Mouse (Mus musculus) cerebellum, adult 18-20 months (tissue): ENCODE measurements around the gene Aldh3b3.
"Not testable (repeated sequence)": the region's sequence is repeated elsewhere in the genome, so short reads cannot be mapped to it uniquely, and the experiment has no call there.

Experiments
- DNase-seq, 2 experiments: peaks; one replicate each; pipeline ENCODE4 v3.0.0; 2021

Aldh3b3 gene

GRCm38 (mm10) chr19:3935896-3936850 lies 22.3 kb upstream of the Aldh3b3 start:
- DNase-seq, result peak; percentile 55 to 56

DNA sequence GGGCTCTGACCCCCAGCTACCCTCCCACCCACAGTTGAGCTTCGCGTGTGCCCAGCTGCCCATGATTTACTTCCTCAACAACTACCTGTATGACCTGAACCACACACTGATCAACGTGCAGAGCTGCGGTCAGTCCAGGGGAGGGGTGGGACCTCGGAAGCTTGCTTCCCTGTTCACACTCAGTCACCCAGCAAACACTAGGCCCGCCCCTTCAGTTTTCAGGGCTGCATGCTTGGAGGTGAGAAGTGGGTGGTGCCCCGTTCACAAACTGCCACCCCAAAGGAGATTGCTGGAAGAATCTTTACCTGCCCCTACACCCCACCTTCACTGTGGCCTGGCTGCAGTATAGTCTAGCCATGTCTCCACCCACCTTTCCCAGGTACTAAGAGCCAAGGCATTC lies 16.1 kb upstream of the Aldh3b3 start:
- DNase-seq, result no peak

GRCm38 (mm10) chr19:3942986-3943735 lies 15.3 kb upstream of the Aldh3b3 start:
- DNase-seq, result no peak

DNA sequence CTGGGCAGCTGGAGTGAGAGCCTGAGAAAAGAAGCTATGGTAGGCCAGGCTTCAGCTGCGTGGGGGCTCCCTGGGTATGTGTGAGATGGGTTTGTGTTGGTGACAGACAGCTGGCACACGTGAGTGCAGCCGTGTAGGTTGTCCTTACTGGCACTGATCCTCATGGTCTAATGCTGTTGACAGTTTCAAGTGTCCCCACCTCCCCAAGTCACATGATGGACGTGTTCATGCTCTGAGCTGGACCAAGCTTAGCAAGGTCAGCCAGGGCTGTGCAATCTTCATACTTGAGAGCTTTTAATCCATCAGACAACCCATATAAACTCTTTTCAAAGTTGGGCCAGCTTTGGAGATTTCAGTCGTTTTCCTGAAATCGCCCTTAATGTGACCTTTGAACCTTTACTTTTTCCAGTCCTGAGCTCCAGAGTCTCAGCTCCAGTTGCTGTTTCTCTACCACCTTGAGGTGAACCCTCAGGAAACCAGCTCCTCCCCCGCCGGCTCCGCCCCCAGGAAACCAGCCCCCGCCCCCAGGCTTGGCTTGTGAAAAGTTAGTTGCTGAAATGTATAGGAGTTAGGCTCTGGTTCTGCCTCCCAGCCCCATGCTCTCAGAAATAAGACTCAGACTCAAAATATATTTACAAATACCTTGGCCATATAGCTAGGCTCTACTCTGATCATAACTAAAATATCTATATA lies 12.4 kb upstream of the Aldh3b3 start:
- DNase-seq, result no peak

DNA sequence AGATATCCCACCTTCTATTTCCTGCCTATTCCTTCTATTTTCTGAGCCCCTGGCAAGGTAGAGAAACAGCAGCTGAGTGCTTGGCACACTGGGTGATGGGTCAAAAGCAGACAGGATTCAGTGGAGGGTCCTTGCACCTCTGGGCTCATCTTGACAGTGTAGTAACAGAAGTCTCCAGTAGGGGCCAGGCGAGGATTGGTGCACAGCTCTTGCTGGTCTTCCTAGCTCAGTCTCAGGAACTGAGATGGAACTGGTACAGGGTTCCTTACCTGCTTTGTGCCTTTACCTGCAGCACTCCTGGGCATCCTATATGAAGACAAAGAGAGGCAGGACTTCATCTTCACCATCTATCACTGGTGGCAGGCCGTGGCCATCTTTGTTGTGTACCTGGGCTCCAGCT lies 11.7 kb upstream of the Aldh3b3 start:
- peak; percentile 72 to 74 for DNase-seq

DNA sequence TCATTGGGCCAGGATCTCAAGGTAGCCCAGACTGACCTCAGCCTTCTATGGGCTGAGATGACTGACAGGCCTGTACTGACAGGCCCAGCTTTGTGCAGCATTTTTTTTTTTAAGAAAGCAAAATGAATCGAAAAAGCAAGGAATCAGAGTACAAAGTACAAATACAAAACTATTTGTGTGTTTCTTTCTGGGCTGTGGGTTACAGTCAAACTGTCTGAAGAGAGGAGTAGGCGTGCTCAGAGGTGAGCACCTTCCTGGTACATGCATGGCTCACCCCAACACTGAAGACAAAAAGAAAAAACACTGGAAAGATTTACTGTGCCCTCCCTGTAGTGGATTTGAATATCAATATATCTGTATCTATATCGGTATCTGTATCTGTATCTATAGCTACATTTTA lies 10.6 kb upstream of the Aldh3b3 start:
- DNase-seq, result no peak

DNA sequence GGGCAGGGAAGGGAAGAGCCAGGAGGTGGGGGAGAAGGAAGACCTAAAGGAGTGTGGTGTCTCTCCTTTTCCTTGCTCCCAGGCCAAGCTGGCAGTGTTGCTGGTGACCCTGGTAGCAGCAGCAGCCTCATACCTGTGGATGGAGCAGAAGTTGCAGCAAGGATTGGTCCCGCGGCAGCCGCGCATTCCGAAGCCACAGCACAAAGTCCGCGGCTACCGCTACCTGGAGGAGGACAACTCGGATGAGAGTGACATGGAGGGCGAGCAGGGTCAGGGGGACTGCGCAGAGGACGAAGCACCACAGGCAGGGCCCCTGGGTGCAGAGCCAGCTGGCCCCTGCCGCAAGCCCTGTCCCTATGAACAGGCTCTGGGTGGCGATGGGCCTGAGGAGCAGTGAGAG lies 9.9 kb upstream of the Aldh3b3 start:
- DNase-seq, result no peak

- no peak for DNase-seq
These were observed 8.1 kb upstream of the Aldh3b3 start for GRCm38 (mm10) chr19:3950331-3950730.

GRCm38 (mm10) chr19:3951461-3951860 lies 7.0 kb upstream of the Aldh3b3 start:
- DNase-seq, result no peak

DNA sequence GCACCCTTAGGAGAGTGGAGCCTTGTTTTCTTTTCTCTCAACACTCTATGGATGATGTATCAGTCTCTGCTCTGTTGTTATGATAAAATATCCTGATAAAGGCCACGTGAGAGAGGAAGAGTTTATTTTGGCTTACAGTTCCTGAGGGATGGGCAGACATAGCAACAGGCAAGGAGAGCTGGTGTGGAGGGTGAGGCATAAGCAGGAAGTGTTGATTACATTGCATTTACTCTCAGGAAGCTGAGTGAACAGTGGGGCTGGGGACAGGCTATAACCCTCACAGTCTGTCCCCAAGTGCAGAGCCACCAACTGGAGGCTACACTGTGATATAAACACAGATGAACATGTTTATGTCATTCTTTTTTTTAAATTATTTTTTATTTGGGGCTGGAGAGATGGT lies 6.3 kb upstream of the Aldh3b3 start:
- DNase-seq, result no peak

DNA sequence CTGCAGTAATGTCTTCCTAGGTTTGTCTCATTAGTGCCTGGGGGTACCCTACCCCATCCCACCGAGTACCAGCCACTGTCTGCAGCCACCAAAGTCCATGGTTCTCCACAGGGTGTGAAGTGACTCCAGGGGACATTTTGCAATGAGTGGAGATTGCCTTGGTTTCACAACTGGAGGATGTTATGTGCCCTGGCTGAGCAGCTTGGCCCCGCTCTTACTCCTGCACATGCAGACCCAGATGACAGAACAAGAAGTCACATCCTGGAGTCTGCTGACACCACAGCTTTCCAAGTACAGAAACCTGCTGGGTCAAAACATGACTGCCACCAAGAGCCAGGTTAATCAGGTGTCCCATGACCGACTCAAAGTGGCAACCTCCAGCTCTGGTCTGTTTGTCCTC lies 3.4 kb upstream of the Aldh3b3 start:
- DNase-seq, result no peak

- DNase-seq, result no peak
These were observed 2.6 kb upstream of the Aldh3b3 start for GRCm38 (mm10) chr19:3955804-3956203.

GRCm38 (mm10) chr19:3957296-3958036 lies 979 bp upstream of the Aldh3b3 start:
- not testable (repeated sequence) for DNase-seq

GRCm38 (mm10) chr19:3959030-3959429 lies 585 bp downstream of the Aldh3b3 start:
- no peak for DNase-seq

DNA sequence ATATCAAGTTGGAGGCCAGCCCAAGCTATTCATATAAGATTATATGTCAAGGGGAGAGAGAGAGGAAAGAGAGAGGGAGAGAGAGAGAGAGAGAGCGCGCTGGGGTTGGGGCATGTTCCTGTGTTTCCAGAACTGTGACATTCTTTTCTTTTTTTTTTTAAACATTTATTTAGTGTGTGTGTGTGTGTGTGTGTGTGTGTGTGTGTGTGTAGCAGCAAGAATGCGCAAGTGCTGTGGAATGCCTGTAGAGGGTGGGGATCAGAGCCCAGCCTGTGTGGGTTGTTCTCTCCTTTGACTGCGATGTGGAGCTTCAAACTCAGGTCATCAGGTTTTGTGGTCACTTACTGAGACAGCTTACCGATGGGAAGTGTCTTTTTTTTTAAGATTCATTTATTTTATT lies 1.8 kb downstream of the Aldh3b3 start:
- DNase-seq, result no peak

DNA sequence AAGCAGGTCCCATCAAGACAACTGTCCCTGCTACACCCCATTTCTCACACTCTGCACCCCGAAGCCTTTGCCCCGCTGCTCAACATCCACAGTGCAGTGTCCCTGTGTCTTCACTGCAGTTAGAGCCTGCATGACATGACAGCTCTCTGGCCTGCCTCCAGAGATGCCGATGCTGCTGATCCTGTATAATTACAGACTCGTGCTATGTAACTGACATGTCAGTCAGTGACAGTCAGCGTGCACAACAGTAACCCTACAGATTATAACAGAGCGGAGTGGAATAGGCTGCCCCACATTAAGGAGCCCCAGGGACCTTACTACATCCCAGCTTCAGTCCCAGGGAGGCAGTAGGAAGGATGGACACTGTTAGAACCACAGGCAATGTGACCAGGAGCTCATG lies 3.4 kb downstream of the Aldh3b3 start:
- DNase-seq, result not testable (repeated sequence)

- DNase-seq, result no peak
These were observed 4.0 kb downstream of the Aldh3b3 start for GRCm38 (mm10) chr19:3962469-3962868.

GRCm38 (mm10) chr19:3964030-3964429 lies 5.6 kb downstream of the Aldh3b3 start:
- no peak for DNase-seq

DNA sequence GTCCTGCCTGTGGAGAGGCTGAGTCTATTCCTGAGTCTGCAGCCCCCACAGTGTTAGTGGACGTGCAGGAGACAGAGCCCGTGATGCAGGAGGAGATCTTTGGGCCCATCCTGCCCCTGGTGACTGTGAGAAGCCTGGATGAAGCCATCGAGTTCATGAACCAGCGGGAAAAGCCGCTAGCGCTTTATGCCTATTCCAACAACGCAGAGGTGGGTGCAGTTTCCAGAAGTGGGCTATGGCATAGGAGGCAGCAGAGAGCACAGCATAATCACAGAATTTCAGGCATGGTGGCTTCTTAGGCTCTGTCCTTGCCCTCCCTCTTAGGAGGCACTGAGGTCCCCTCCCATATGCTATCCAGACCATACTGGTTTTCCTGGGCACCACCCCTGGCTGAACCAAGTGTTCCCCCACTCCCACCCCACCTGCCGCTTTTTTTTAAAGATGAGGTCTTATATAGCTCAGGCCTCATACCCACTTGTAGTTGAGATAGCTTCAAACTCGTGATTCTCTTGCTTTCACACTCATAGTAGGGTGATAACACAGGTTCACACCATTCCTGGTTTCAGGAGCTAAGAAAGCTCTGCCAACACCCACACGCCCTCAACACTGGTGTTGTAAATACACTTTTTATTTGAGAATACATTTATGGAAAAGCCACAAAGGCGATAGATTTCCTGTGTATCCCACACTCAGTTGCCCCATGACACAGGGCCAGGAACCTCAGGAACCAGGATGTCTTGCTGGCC lies 8.1 kb downstream of the Aldh3b3 start:
- DNase-seq, result no peak

GRCm38 (mm10) chr19:3967258-3967657 lies 8.8 kb downstream of the Aldh3b3 start:
- DNase-seq, result no peak

DNA sequence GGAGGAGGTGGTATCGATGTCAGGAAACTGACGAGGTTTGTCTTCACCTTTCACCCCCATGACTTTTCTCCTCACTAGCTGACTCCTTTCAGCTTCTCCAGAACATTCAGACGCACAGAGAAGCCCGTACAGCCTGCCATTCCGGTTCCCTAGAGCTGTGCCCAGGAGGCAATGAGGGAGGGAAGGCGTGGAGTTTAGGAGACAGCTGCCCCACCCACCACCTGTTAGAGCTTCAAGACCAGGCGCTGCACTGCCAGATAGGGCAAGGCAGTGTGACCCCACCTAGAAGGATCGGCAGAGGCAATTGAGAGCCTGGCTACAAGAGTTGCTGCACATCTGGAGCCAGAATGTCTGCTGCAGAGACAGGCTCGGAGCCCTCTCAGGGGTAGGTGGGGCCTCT lies 13.8 kb downstream of the Aldh3b3 start, which contains the start of gene Aldh3b2:
Gene Aldh3b2 (plus strand): TSS at position 100 of the 400 bp plus-strand sequence.
- DNase-seq, result no peak

DNA sequence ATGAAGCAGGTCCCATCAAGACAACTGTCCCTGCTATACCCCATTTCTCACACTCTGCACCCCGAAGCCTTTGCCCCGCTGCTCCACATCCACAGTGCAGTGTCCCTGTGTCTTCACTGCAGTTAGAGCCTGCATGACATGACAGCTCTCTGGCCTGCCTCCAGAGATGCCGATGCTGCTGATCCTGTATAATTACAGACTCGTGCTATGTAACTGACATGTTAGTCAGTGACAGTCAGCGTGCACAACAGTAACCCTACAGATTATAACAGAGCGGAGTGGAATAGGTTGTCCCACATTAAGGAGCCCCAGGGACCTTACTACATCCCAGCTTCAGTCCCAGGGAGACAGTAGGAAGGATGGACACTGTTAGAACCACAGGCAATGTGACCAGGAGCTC lies 16.2 kb downstream of the Aldh3b3 start:
- DNase-seq, result not testable (repeated sequence)
